Mouse (Mus musculus): ENCODE results near the gene Mfap2.
A peak's percentile ranks its signal among the peaks of the same experiment; 100 is the strongest.

Mfap2 gene

GRCm38 (mm10) chr4:141024992-141025391 is 14.8 kb downstream of the Mfap2 start:
- no peak for DNase-seq (ENCODE audit: low spot score in 2 of 2)

DNA sequence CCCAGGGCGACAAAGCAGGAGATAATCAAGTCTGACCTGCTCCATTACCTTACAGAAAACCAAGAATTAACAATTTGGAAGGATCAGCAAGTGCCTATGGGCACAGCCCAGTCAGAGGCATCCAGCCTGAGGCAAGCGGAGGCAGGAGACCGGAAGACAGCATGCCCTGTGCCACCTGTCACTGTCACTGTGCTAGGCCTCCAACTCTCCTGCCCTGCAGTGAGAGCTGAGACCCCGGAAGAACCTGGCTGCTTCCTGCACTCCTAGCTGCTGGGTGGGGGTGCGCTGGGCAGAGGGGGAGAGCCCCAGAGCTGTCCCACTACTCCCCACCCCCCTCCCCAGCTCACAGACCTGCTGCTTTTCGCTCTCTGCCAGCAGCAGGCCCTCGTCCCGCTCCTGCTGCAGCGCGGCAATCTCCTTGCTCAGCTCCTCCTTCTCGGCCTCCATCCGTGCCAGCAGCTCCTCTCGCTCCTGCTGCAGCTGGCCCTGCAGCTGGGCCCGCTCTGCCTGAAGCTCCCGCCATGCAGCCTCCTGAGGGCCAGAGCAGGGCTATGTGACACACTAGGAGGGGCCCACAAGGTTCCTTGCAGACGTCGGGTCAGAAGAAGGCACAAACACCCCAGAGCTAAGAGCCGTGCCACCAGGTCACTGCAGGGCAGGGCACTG is 20.5 kb downstream of the Mfap2 start:
- no peak for DNase-seq (ENCODE audit: low spot score in 2 of 2)

GRCm38 (mm10) chr4:141031733-141032132 is 21.5 kb downstream of the Mfap2 start:
- DNase-seq (ENCODE audit: low spot score in 2 of 2) = peak; percentile 70 to 74

DNA sequence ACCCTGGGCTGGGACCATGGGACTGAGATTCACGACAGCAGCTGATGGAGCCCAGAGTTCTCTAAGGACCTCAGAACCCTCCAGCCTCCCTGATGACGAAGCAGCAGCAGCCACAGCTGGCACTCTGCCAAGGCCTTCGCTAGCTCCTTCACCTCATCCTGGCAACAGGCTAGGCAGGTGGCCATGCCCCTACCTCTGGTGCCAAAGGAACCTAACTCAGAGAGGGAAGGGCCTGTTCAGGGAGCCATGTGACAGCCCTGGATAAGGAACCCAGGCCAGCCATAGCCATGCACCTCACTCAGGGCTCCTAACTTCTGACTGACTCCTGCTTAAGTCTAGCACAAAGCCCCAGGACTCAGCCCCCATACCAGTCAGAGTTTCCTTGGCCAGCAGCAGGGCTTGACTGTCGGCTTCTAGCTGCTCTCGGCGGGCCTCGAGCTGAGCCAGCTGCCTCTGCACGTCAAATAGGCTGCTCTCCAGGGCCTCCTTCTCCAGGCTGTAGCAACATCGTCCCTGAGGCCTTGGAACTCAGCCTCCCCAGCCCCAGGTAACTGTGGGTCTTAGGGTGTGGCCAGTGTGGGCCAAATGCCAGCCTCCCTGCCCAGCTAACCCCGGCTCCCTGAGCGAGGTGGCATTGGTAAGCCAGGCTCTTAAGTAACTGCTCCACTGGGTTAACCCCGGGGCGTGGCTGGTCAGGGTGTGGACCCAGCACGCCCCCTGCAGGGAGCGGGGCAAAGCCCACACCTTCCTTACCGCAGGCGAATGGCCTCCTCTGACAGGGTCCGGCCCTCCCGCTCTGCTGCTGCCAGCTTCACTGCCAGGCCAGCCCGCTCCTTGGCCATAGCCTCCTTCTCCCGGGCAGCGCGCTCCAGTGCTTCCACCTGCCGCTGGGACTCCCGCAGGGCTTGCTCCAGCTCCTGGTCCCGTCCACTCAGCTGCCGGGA is 23.7 kb downstream of the Mfap2 start:
- no peak for DNase-seq (ENCODE audit: low spot score in 2 of 2)

GRCm38 (mm10) chr4:141041117-141041516 is 30.9 kb downstream of the Mfap2 start:
- DNase-seq (ENCODE audit: low spot score in 2 of 2) = no peak

DNA sequence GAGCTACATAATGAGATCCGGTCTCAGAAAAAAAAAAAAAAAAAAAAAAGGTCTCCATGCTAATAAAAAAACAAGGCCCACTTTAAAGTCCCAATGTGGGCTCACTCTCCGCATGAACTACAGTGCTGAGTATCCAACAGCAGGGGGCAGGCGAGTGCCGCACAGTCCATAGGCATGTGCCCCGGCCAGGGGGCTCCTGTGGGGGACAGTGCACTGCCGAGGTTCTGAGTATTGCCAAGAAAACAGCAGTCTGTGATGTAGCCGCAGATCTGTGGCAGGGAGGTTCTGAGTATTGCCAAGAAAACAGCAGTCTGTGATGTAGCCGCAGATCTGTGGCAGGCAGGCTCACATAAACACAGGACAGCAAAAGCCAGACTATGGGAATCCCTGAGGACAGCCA is 34.6 kb downstream of the Mfap2 start:
- DNase-seq (ENCODE audit: low spot score in 2 of 2) = no peak

- no peak for DNase-seq (ENCODE audit: low spot score in 2 of 2)
These were observed 38.7 kb downstream of the Mfap2 start for GRCm38 (mm10) chr4:141048810-141049475.

- DNase-seq (ENCODE audit: low spot score in 2 of 2) = no peak
These were observed 39.2 kb downstream of the Mfap2 start for GRCm38 (mm10) chr4:141049476-141049835.

DNA sequence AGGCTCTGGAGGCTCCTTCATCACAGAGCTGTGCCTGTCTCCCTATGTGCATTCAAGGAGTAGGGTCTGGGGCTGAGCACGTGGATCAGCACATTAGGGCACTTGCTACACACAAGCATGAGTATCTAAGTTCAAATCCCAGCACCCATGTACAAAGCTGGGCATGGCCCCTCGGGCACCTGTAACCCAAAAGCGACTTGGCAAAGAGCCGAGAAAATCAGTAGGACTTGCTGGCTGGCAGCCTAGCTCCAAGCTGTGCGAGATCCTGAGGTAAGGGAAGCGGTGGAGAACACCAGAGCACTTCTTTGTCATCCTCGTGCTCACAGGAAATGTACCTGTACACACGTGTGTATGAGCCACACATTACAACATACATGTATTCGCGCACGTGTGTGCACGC is 42.2 kb downstream of the Mfap2 start:
- DNase-seq (ENCODE audit: low spot score in 2 of 2) = no peak

DNA sequence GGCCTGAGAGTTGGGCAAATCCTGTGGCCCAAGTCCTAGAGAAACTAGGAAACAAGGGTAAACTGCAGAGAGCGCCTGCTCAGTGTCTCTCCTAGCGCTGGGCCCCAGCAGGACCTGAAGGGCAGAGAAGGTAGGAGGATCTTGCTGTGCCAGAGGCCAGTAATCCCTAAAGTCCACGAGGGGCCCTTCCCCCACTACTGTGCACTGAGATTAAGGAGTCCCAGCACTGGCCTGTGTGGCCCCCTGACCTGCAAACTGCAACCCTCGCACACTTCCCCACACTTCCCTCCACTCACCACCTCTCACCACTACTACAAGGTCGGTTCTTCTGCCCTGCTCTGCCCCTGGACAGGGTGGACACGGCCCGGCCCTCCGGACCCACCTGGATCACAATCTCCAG is 42.9 kb downstream of the Mfap2 start:
- DNase-seq (ENCODE audit: low spot score in 2 of 2) = no peak

DNA sequence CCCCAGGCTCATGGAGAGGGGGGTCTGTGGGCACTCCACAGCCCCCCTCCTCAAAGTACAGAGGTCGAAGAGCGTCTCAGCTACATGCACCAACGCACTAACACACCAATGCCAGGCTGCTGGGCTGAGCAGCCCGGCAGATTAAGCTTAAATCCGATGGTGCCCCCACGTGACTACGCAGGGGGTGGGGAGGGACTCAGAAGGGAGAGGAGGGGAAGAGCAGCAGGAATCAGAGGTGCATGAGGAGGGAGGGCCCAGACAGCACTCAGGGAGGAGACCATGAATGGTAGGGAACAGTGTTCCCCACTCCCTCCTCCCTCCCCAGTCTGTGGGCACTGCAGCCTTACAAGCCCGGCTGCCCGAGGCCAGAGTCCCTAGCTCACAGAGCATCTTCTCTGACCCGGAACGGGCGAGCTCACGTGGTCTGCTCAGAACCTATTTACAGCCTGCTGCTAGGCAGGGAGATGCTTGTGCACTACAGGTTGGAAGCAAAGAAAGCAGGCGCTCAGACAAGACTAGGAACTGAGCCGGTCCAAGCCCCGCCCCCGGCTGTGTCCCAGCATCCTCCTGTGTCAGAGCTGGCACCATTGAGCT is 43.4 kb downstream of the Mfap2 start:
- no peak for DNase-seq (ENCODE audit: low spot score in 2 of 2)

- DNase-seq (ENCODE audit: low spot score in 2 of 2) = no peak
These were observed 46.8 kb downstream of the Mfap2 start for GRCm38 (mm10) chr4:141056970-141057369.

DNA sequence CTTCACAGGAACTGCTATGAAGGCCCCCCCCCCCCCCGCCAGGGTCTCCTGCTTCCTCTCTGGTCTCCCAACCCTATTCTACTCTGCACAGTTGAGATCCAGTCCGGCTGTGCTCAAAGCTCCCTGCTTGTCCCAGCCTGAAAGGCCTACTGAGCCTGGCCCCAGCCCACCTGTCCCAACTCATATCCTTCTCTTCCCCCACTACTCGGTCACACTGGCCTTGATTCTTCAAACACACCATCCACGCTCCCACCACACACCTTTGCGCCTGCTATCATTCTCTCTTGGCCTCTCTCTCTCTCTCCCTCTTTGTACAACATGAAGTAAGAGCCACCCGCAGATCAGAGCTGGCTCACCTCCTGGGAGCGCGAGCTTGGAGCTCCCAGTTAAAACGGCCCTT is 48.6 kb downstream of the Mfap2 start:
- DNase-seq (ENCODE audit: low spot score in 2 of 2) = no peak

DNA sequence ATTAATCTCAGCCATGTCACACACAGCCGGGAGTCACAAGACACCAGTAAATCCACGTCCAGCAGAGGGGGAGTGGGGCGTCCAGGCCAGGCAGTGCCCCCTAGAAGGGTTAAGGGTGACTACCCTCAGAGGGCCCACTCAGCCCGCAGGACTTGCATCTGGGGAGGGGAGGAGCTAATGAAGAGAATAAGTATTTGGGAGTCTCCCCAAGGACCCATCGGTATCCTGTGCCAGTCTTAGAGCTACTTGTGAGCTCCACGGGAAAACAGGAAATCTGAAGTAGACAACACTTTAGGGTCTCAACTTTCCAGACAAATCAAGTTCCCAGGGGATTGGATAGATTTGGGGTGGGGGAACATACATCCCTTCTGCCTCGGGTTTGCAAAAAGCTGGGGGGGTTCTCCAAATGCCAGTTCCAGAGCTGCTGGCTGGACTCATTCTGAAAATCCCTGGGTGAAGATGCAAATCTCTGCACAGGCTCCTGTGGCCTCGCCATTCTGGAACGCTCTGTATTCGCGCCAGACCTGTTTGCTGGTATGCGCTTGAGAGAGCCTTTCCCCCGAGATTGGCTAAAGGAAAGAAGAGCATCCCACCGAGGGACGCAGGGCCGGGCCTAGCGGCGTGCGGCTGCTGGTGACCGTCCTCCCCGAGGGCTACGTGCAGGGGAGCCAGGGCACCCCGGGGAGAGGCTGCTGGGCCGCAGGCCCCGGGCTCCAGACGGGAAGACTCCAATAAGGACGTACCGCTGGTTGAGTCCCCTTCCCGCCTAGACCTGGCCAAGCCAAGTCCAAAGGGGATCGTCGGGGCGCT is 49.6 kb downstream of the Mfap2 start:
- DNase-seq (ENCODE audit: low spot score in 2 of 2) = no peak

DNA sequence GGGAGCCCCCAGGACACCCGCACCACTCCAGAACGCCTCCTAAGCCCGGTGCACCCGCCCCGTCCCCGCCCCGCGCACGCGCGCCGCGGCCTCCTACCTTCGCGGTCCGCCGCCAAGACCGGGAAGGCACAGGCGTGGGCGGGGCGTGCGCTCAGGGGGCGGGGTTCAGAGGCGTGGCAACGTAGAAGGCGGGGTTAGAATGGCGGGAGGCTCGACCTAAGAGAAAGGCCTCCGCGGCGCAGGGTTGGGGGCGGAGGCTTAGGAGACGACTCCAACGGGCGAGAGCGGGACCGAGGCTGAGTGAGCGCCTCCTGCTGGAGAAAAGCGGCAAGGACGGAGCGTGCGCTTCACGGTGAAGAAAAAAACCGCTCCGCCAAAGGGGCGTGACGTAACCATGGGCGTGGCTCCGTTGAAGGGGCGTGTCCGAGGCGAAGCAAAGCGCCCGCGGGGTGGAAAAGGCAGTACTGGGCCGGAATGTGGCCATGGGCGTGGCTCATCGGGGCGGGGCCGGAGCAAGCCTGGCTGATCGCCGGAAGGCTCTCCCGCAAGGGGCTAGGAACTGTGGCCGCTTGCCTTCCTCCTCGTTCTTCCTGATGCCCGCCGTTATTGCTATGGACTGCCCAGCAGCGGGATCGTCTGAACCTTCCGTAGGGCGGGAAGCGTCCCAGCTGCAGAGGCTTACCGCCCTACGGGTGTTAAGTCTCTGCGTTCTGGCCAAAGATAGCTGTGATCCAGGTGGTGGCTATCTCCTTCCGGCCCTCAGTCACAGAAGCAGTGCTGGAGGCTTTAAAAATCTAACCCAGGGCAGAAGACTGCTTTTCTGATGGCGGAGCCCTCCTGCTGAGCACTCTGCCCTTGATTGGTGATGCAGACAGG is 50.4 kb downstream of the Mfap2 start, which contains the start of gene Crocc:
Gene Crocc, minus strand, starts transcription at position 125 of the 876 bp plus-strand sequence.
- peak; percentile 97 to 99 for DNase-seq (ENCODE audit: low spot score in 2 of 2)

DNA sequence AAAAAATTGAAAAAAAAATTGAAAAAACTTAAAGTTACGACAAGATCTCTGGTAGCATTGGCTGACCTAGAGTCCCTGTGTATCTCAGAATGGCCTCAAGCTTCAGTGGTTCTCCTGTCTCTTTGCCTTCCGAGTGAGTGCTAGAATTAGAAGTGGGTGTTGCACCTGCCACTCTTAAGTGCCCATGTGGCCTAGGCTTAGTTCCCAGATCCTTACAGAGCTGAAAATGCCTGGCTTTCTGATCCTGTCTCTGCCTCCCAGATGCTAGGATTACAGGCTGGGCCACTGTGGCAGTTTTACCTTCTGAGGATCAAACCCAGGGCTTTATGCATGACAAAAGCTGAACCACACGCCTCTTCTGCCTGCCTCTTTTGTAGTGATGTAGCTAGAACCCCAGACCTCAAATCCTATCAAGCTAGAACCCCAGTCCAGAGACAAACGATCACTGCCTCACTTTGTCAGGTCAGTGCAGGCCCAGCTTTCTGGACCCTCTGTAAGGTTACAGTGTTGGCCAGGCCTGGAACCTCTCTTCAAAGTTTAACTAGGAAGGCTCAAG is 54.0 kb downstream of the Mfap2 start:
- DNase-seq (ENCODE audit: low spot score in 2 of 2) = no peak

DNA sequence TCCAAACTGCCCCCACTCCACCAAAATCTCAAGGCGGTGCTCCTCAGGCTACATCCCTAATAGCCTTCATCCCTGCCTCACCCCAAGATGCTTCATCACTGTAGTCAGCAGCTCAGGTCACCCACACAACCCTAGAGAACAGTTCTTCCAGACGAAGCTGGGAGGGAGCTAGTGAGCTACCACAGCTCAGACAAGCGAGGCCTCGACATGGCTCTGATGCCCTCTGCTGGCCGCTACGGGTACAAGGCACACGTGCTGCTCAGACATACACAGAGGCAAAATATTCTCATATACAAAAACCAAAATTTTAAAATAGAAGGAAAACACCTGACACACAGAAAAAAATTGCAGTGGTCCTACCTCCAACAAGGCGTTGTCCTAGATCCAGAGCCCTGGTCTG is 54.9 kb downstream of the Mfap2 start:
- DNase-seq (ENCODE audit: low spot score in 2 of 2) = peak in 1 of 2 experiments; percentile 70
